Mouse (Mus musculus) hindbrain, embryonic 14.5 days (tissue): ENCODE results near the gene Theg. TPM values are rescaled to one million over a fixed set of nuclear protein-coding genes. Genes with fewer than 3 reads are reported as not detected.

Experiments used
- ATAC-seq: fragments of 200-750 bp; cut with Nextera tagmentation; 2 replicates; pipeline ENCODE4 v1.8.0; 2017; ENCODE audit warnings: moderate number of reproducible peaks, mild to moderate bottlenecking, moderate TSS enrichment, moderate library complexity; ENCODE audit not compliant: low FRiP score
- DNase-seq: peaks from one replicate; pipeline ENCODE4 v3.0.0-alpha.2; 2015; ENCODE audit warnings: low spot score
- H3K27ac ChIP-seq: fragments of 300-500 bp; sonication (generic); 2 replicates; pipeline ENCODE4 v1.5.1; 2014; ENCODE audit warnings: mild to moderate bottlenecking, moderate library complexity
- H3K27me3 ChIP-seq: fragments of 300-500 bp; sonication (generic); 2 replicates; pipeline ENCODE4 v1.6.1; 2014; ENCODE audit warnings: mild to moderate bottlenecking, low read length, mixed read lengths; ENCODE audit not compliant: control insufficient read depth, insufficient read depth
- H3K36me3 ChIP-seq: fragments of 300-500 bp; sonication (generic); replicated peaks from 2 replicates; pipeline ENCODE4 v1.6.1; 2014; ENCODE audit not compliant: control insufficient read depth, insufficient read depth
- H3K4me1 ChIP-seq: fragments of 300-500 bp; sonication (generic); replicated peaks from 2 replicates; pipeline ENCODE4 v1.6.1; 2014; ENCODE audit warnings: antibody characterized with exemption, low read length, mixed read lengths; ENCODE audit not compliant: control insufficient read depth, insufficient read depth
- H3K4me2 ChIP-seq: fragments of 300-500 bp; sonication (generic); replicated peaks from 2 replicates; pipeline ENCODE4 v1.6.1; 2014; ENCODE audit warnings: mild to moderate bottlenecking, moderate library complexity
- H3K4me3 ChIP-seq: fragments of 300-500 bp; sonication (generic); replicated peaks from 2 replicates; pipeline ENCODE4 v1.5.1; 2014; ENCODE audit warnings: mild to moderate bottlenecking, low read length
- H3K9ac ChIP-seq: fragments of 300-500 bp; sonication (generic); 2 replicates; pipeline ENCODE4 v1.6.1; 2014
- H3K9me3 ChIP-seq: fragments of 300-500 bp; sonication (generic); 2 replicates; pipeline ENCODE4 v1.6.1; 2016; ENCODE audit warnings: low read length; ENCODE audit not compliant: control insufficient read depth
- WGBS: fragments of 180-500 bp; shearing (Covaris S2); extraction: QIAGEN DNeasy Blood & Tissue Kit; methylation state at CpG from one replicate; pipeline ENCODE4 v1.1.7; 2014; 5-methylcytosine and 5-hydroxymethylcytosine counted together
- microRNA-seq: library from miRNA; unstranded; fragments of <30 nt; microRNA quantifications from one replicate; pipeline ENCODE4, GENCODE M21; 2016
- polyA plus RNA-seq: library from polyadenylated mRNA; unstranded; fragments of >200 nt; fragmentation: Nextera tagmentation; extraction: Ambion mirVana; gene quantifications from 2 replicates; pipeline ENCODE4 v1.2.1, GENCODE M21; 2014

The Theg gene
- polyA plus RNA-seq, 1 experiment from 2014 or later = not detected

GRCm38 (mm10) chr10:79530241-79530640, 56.9 kb downstream of the Theg start:
- peaks cover 5% of the 10 kb centered on the region for H3K4me1 ChIP-seq
- H3K9ac ChIP-seq = no peak overlapping the region
- 0 out of 2 replicates have a peak, but pooled peaks cover 4% of the 10 kb centered on the region for H3K27me3 ChIP-seq
- H3K4me2 ChIP-seq = no peak overlapping the region
- WGBS = 75% methylated on average over 8 of the region's 8 CpGs
- H3K36me3 ChIP-seq = 0 out of 2 replicates have a peak, but pooled peaks cover 7% of the 10 kb centered on the region
- H3K4me3 ChIP-seq = no peak overlapping the region
- H3K9me3 ChIP-seq = no peaks in the 10 kb centered on the region
- DNase-seq = no peak
- H3K27ac ChIP-seq = no peak overlapping the region
- no peak for ATAC-seq

GRCm38 (mm10) chr10:79528081-79528480, 59.0 kb downstream of the Theg start:
- H3K9me3 ChIP-seq = no peaks in the 10 kb centered on the region
- ATAC-seq = no peak
- H3K9ac ChIP-seq = no peak overlapping the region
- no peak for DNase-seq
- H3K36me3 ChIP-seq = 0 out of 2 replicates have a peak, but pooled peaks cover 7% of the 10 kb centered on the region
- H3K27me3 ChIP-seq = no peaks in the 10 kb centered on the region
- H3K4me1 ChIP-seq = no peaks in the 10 kb centered on the region; the same call in 1 of the 2 replicates
- H3K4me2 ChIP-seq = no peak overlapping the region
- H3K4me3 ChIP-seq = no peak overlapping the region
- 80% methylated on average over 3 of the region's 3 CpGs for WGBS
- H3K27ac ChIP-seq = no peak overlapping the region

- no peak for ATAC-seq
- Histone ChIP-seq H3K4me2 (no peak overlapping the region), H3K9ac (no peak overlapping the region), H3K36me3 (0 out of 2 replicates have a peak, but pooled peaks cover 7% of the 10 kb centered on the region), H3K27ac (no peak overlapping the region), H3K9me3 (no peaks in the 10 kb centered on the region), H3K4me3 (no peak overlapping the region), H3K4me1 (no peaks in the 10 kb centered on the region), H3K27me3 (no peaks in the 10 kb centered on the region)
- DNase-seq = no peak
- 92% methylated on average over 6 of the region's 6 CpGs for WGBS
These were observed 59.7 kb downstream of the Theg start for GRCm38 (mm10) chr10:79527453-79527845.

GRCm38 (mm10) chr10:79526661-79527452, 60.3 kb downstream of the Theg start:
- no peak overlapping the region for H3K4me3 ChIP-seq
- no peaks in the 10 kb centered on the region for H3K27me3 ChIP-seq
- no peaks in the 10 kb centered on the region for H3K4me1 ChIP-seq
- no peaks in the 10 kb centered on the region for H3K9me3 ChIP-seq
- H3K36me3 ChIP-seq = 0 out of 2 replicates have a peak, but pooled peaks cover 7% of the 10 kb centered on the region
- no peak overlapping the region for H3K9ac ChIP-seq
- DNase-seq (no peak), ATAC-seq (no peak)
- H3K27ac ChIP-seq = no peak overlapping the region
- no peak overlapping the region for H3K4me2 ChIP-seq
- WGBS = 89% methylated on average over 12 of the region's 12 CpGs

Small RNA genes lying within 50 kb of the gene (microRNA-seq; reads per million reads assigned to microRNA genes)
- gene Mir6909 = not detected

Other genes starting within 250 kb of the Theg start
- not detected in 2 replicates for gene Vmn2r82, start 230.8 kb downstream of the Theg start, polyA plus RNA-seq
- not detected in 2 replicates for gene Vmn2r83, start 118.6 kb downstream of the Theg start, polyA plus RNA-seq
- gene Plpp2, start 53.5 kb downstream of the Theg start, polyA plus RNA-seq = 15.5 and 21.4 TPM in 2 replicates
- gene Mier2, start 32.1 kb downstream of the Theg start, polyA plus RNA-seq = 53.1 and 53.5 TPM in 2 replicates
- 0.99 and 1.2 TPM in 2 replicates for gene C2cd4c, start 26.7 kb upstream of the Theg start, polyA plus RNA-seq
- gene Shc2, start 50.6 kb upstream of the Theg start, polyA plus RNA-seq = 19.8 and 20.8 TPM in 2 replicates
- 0.27 and 0.31 TPM in 2 replicates for gene Odf3l2, start 58.4 kb upstream of the Theg start, polyA plus RNA-seq
- 0.68 and 1.2 TPM in 2 replicates for gene Madcam1, start 77.2 kb upstream of the Theg start, polyA plus RNA-seq
- gene Tpgs1, start 82.0 kb upstream of the Theg start, polyA plus RNA-seq = 107 and 108 TPM in 2 replicates
- 78.9 and 81.8 TPM in 2 replicates for gene Cdc34, start 94.9 kb upstream of the Theg start, polyA plus RNA-seq
- gene Gzmm, start 101.7 kb upstream of the Theg start, polyA plus RNA-seq = 1.5 and 1.8 TPM in 2 replicates
- 930 and 976 TPM in 2 replicates for gene Bsg, start 117.2 kb upstream of the Theg start, polyA plus RNA-seq
- gene Hcn2, start 129.3 kb upstream of the Theg start, polyA plus RNA-seq = 2.9 and 4.3 TPM in 2 replicates
- gene Polrmt, start 159.2 kb upstream of the Theg start, polyA plus RNA-seq = 32.8 and 36.5 TPM in 2 replicates
- gene Fgf22, start 167.7 kb upstream of the Theg start, polyA plus RNA-seq = 1.4 and 1.6 TPM in 2 replicates
- gene Rnf126, start 179.6 kb upstream of the Theg start, polyA plus RNA-seq = 92.8 and 96.7 TPM in 2 replicates
- gene Fstl3, start 189.9 kb upstream of the Theg start, polyA plus RNA-seq = 1.6 and 2.2 TPM in 2 replicates
- 0.08 and 0.29 TPM in 2 replicates for gene Prss57, start 203.6 kb upstream of the Theg start, polyA plus RNA-seq
- gene Palm, start 206.2 kb upstream of the Theg start, polyA plus RNA-seq = 240 and 247 TPM in 2 replicates
- 0.08 and 0.74 TPM in 2 replicates for gene Misp, start 233.7 kb upstream of the Theg start, polyA plus RNA-seq